Mouse (Mus musculus): Measurements from ENCODE around the gene Ccr9. TPM values are rescaled to one million over a fixed set of nuclear protein-coding genes. Genes with fewer than 3 reads are reported as not detected.

Ccr9 gene
- polyA plus RNA-seq, 1 experiment: 7.1 TPM

DNA sequence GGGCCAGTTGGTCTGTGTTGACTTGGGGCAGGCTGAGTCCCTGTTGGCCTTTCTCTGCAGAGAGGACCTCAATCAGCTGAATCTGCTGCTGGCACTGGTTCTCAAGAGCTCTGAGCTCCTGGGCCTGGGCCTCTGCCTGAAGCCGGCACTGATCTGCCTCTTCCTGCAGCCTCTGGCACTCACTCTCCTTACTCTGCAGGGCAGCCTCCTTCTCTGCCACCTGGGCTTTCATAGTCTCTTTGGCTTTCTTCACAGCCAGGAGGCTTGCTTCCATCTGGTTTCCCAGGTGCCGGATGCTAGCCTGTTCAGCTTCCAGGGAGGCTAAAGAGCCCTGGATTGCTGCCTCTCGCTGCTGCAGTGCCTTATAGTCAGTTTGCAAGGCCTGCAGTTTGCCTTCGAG, 150.7 kb downstream of the Ccr9 start:
- 88% methylated on average over 4 of the region's 4 CpGs for WGBS
- Histone ChIP-seq H3K36me3 (ENCODE audit: control insufficient read depth, insufficient read depth, low read length) (peaks cover 73% of the 10 kb centered on the region), H3K4me3 (ENCODE audit: low read depth, low read length) (no peak overlapping the region), H3K27ac (ENCODE audit: insufficient read depth, low read depth, low read length) (no peak overlapping the region), H3K4me1 (ENCODE audit: control insufficient read depth, insufficient read depth, insufficient read length, low read length) (no peaks in the 10 kb centered on the region), H3K27me3 (ENCODE audit: control insufficient read depth, insufficient read depth, low read length) (no peaks in the 10 kb centered on the region)
- TF ChIP-seq POLR2A (IDR thresholded peaks at IDR 0.05; ENCODE audit: low read depth, low read length): no peak
- no peak for TF ChIP-seq CTCF (IDR thresholded peaks at IDR 0.05; ENCODE audit: extremely low read depth, insufficient read length, insufficient replicate concordance, low read depth, low read length)

Other genes with a start within 250 kb of the Ccr9 start
- gene Limd1, start 199.7 kb upstream of the Ccr9 start, polyA plus RNA-seq (2012; rRNA removed): 16.7 and 54.0 TPM in 2 replicates
- 1.6 and 3.2 TPM in 2 replicates for gene Sacm1l, start 148.7 kb upstream of the Ccr9 start, polyA plus RNA-seq (2012; rRNA removed)
- 0.44 and 0.72 TPM in 2 replicates for gene Slc6a20b, start 45.9 kb upstream of the Ccr9 start, polyA plus RNA-seq (2012; rRNA removed)
- gene Slc6a20a, start 446 bp downstream of the Ccr9 start, polyA plus RNA-seq (2012; rRNA removed): 120 and 187 TPM in 2 replicates
- 0.32 and 0.43 TPM in 2 replicates for gene Lztfl1, start 39.3 kb downstream of the Ccr9 start, polyA plus RNA-seq (2012; rRNA removed)
- gene Cxcr6, start 128.0 kb downstream of the Ccr9 start, polyA plus RNA-seq (2012; rRNA removed): 1.3 and 1.5 TPM in 2 replicates
- 3.9 and 4.9 TPM in 2 replicates for gene Fyco1, start 173.5 kb downstream of the Ccr9 start, polyA plus RNA-seq (2012; rRNA removed)
- gene Xcr1, start 183.6 kb downstream of the Ccr9 start, polyA plus RNA-seq (2012; rRNA removed): 0.17 and 0.29 TPM in 2 replicates